Mouse (Mus musculus) cerebellum, adult 11-12 months (tissue): ENCODE results near the gene Crygd.
"Not testable (repeated sequence)": the region's sequence is repeated elsewhere in the genome, so short reads cannot be mapped to it uniquely, and the experiment has no call there.

Experiments
- DNase-seq: peaks from one replicate; pipeline ENCODE4 v3.0.0; 2022

Gene Crygd

DNA sequence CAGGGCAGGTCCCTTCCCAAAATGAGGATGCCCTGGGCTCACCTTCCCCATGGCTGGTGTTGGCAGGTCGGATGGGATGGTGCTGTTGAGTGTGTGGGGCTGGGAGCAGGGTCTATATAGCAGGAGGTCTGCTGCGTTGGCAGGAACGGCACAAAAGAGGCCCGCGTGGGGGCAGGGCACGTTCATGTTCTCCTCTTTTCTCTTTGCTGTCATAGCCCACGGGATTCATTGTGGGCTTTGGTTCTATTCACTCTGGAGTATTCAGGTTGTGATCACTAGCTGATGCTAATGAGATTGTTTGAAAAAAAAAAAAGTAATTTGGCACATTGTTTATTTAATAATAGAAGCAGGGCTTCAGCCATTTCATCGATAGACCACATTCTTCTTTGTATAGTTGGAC lies at the start of gene Crygd:
Crygd (minus strand) TSS at position 101 of the 400 bp plus-strand sequence.
- no peak for DNase-seq

DNA sequence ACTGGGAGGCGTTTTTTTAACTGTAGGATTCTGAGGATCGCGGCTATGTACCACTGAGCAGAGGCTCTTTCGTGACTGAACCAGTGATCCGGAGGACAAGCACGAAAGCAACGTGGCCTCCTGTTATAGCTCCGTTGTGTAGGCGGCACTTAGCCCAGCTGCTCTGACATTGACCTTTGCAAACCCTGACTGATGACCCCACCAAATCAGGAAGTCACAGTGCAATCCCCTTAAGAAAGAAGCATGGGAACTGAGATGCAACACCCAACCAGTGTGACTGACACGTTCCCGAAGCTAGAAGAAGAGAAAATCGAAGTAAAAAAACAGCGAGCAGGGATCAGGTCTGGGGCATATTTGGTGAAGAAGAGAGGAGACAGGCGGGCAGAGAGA lies 49.5 kb upstream of the Crygd start:
- DNase-seq, result no peak

DNA sequence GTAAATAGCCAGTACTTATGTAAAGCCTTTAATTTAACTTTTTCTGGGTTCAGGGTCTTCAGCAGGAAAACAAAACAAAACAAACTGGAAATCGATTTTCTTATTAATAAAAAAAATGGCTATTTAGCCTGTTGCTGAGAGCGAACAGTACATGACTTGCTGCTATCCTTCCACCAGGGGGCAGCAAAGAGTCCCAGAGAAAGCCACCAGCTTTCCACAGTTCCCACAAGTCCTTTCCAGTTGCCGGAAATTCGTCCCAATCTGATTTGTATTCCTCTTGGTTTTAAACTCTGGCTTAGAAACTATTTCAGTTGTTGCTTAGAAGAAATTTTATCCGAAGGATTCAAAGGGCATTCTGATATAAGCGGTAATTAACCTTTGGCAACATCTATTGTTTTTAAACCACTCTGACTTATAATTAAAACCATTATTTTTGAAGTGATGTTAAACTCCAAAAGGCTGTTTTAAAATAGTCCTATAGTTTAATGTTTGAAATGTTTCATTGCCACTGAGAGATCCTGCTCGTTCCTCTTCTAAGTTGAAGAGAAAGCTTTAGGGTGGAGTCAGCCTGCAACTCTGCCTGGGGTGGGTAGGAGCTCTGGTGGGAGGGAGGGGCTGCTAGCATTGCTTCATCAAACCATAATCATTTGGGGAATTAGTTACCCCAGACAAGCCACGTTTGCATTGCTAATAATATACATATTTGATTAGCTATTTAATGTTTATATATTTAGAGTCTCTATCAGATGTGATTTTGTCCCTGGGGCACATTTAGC lies 49.0 kb upstream of the Crygd start:
- peak; percentile 36 for DNase-seq

DNA sequence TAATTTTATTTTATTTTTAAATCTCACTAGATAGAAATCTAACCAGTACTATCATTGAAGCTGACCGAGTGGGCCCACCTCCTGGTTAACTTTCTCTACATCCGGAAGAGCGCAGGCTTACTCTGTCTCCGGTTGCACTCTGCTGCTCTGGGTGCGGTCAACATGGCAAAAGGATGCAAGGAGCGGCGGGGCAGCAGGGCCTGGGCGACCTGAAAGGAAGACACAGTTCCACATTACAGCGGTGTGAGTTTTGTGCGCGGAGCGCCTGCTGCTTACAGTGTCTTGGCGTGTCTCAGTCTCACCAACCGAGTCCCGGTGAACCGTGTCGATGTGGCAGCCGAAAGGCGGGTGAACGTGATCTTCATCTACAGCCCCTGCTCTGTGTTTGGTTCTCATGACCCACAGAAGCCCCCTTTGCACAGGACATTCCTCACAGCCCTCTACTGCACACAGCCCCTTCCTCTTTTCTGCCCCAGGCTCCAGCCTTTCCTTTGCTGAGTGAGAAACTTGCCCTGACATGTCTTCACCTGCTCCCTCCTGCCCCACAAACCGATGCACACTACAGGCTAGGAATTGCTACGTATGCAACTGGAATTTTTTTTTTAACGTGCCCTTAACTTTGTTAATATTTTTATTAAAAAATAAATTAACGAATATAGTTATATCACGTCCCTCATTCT lies 46.6 kb upstream of the Crygd start:
- no peak for DNase-seq

DNA sequence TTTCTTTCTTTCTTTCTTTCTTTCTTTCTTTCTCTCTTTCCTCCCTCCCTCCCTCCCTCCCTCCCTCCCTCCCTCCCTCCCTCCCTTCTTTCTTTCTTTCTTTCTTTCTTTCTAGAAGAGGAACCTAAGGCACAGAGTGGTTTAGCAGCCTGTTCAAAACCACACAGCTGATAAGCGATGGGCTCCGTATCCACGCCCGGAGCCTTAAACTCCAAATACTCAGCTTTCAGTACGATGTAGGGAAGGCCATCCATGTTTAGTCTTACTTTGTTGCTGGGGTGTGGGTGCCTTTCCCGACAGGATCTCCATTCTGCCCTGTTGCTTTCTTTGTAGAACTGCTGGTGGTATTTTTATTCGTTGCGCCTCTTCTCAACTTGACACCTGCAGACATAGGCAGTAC lies 45.9 kb upstream of the Crygd start:
- no peak for DNase-seq

DNA sequence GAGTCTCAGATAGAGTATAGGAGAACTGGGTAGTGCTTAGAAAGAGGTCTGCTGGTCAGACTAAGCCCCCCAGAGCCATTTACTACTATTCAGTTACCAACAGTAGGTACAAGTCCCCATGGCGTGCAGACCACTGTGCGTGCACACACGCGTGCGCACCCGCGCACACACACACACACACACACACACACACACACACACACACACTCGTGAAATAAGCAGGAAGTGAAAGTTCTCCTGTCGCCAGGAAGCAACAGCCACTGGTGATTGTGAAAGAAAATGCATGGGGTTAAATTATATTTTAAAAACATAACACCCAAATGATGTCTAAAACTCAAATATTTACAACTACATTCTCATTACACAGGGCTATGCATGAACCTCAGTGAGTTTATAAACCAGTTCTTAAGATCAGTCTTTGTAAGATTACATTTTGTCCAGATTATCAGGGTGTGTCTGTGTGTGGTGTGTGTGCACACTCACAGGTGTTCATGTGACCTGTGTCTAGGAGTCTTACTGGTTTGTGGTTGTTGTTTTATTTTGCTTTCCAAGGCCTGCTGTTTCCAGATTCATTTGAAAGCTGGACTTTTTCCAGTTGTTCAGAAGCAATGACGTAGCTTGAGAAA lies 44.5 kb upstream of the Crygd start:
- DNase-seq, result no peak

DNA sequence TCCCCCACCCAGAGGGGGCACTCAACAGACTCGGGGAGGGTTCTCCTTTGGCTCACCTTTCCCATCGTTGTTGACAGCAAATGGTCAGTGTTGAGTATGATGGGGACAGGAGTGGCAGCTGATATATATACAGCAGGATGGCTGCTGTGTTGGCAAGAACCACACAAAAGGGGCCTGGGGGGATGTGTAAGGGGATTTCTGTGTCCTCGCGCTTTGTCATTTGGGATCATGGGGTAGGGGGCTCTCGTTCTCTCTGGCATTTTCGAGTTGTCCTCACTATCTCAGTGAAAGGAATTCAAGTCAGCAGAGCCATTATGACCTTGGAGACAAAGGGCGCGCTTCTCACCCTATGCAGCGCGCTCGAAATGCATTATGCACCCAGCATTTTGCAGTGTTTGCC lies 40.0 kb upstream of the Crygd start, which contains the start of gene Cryga:
Cryga (minus strand) TSS at position 101 of the 400 bp plus-strand sequence.
- DNase-seq, result no peak

DNA sequence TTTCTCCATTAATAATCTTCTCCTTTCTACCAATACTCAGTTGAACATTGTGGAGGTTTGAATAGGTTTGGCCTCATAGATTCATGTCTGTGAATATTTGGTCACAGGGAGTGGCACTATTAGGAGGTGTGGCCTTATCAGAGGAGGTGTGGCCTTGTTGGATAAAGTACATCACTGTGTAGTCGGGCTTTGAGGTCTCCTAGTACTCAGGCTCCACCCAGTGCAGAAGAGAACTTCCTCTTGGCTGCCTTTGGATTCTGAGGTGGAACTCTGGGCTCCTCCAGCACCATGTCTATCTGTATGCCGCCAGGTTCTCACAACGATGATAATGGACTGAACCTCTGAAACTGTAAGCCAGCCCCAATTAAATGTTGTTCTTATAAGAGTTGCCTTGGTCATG lies 33.7 kb upstream of the Crygd start:
- no peak for DNase-seq

DNA sequence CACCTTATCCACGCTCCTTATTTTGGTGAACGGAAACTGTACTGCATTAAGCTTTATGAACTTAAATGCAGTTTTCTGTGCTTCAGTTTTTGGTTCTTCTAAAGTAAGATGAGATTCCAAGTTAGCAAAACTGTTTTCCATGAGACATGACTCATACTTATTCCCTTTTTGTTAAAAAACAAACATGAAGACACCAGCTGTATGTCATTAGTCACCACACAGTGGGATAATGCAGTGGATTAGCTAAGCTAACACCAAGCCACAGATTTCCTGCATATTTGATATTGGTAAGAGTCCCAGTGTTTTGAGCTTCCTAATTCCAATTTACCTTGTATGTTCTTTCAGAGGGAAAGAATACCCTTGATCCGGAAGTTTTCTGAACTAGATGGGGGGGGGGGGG lies 28.3 kb upstream of the Crygd start:
- DNase-seq, result no peak

DNA sequence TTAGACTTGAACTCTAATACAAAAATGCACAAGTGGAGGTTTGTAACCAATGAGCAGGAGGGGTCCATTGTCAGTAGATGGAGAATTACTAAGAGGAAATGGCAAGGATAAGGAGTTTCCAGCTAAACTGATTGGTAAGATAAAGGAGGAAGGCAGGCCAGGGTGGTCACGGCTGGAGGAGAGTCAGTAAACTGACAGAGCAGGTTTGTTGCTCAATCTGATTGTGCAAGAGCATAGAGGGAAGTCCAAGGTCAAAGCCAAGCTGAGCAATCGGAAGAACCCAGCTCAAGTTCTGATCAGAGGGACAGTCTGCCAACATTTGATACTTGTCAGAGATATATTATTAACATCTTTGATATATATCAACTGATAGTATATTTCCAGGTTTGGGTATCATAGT lies 27.1 kb upstream of the Crygd start:
- DNase-seq, result no peak

DNA sequence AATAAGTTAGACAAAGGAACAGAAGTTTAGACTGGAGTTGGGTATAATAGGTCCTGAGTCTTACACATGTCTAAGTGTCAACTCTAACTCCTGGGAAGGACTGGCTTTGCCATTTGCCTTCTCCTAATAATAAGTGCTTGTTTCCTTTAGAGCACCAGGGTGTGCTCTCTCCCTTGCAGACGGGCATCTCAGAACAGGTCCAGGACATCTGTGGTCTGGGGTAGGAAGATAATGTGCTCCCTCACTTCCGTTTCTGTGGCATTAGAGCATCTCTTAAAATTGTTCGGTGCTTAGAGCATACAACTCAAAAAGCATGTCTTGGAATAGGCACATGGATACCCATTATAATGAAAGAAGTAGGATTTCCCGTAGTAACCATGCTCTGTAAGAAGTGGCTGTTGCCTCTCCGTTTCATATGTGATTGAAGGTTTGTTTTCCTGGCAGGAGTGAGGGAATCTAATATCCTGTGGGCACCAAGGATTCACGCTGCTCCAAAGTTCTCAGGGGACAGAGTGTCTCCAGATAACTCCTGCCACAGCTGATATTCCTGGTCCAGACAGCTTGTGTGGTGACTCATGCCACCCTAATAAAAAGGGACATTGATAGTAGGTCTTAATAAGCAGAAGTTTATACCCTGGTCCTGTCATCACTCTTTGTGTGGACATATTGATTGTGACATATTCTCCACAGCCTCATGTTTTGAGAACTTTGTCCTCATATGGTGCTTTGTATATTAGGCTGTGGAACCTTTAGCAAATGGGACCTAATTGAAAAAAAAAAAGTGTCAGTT lies 25.5 kb upstream of the Crygd start:
- DNase-seq, result no peak

DNA sequence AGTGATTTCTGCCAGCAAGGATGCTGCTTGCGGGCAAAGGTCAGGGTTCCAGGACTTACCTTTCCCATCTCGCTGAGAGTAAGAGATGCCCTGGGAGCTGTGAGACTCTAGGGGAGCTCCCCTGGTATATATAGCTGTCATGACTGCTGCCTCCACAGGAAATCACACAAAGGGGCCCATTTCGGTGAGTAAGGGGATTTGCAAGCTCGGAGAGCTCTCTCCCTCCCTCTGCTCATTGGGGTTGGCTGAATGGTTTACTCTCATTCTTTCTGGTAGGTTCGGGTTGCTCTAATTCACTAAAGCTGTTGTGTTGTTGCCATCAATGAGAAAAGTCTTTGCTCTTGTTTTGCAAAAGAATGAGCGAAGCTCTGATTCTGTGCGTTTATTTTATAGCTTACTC lies 18.9 kb upstream of the Crygd start, which contains the start of gene Crygb:
Crygb (minus strand) TSS at position 101 of the 400 bp plus-strand sequence.
- DNase-seq, result no peak

DNA sequence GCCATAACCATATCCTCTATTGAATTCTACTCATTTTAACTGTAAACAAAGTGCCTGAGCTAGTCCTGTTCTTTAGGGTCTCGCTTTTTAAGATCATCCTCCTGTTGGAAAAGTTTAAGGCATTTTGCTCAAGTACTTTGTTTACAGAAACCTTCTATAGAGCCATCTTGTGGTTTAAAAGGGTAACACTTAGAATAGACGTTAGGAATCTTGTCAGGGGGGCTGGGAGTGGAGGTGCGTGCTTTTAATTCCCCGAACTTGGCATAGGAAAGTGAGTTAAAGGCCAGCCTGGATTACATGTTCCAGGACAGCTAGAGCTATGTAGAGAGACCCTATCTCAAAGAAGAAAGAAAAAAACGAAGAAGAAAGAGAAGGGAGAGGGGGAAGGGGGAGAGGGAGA lies 12.4 kb upstream of the Crygd start:
- DNase-seq, result no peak

DNA sequence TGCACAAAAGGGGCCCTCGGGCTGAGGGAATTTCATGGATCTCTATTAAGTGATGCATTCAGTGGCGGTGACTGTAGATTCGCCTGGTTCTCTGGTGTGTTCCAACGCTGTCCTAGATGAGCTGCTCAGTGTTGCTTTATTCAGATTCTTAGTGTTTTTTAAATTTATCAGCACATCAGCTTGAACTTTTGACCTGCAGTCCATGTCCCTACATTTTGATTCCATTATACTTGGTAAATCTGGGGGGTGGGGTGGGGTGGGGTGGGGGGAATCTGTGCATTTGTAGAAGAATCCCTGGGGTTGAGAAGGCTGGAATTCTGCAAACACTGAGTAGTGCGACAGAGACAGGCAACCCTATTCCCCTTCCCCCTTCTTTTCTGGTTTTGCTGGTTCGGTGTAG lies 10.3 kb upstream of the Crygd start, which contains the start of gene Crygc:
Crygc (minus strand) TSS at position 101 of the 400 bp plus-strand sequence.
- no peak for DNase-seq

DNA sequence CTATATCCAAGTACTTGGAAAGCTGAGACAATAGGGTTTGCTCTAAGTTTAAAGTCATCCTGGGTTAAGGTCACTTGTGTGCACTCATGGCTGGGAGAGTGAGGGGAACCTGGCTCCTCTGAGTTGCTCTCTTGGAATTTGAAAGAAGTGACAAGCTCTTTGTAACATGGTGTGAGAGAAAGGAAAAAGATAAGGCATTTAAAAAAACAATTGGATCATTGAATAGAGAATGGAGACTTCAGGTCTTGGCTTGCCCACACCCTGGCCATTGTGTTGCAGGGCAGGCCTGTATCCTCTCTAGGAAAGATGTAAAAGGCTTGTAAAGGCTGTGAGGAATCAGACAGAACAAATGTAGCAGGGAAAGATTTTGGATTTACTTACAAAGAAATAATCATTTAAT lies 4.6 kb upstream of the Crygd start:
- no peak for DNase-seq

DNA sequence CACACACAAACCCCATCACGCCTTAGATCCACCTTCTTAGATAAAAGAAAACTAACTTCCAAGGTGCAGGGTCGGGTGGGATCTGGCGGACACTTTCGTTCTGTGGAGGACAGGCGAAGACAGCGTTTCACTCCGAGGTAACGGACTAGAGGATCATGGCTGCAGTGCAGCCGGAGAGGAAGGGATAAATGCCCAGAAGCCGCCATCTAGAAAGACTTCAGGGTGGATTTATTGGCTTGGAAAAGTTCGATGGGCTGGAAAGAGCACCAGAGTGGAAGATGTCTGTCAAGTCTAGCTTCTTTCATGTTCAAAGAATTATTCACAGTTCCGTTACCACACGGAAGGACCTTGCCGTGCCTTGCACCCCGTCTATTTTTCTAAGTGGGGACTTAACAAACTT lies 949 bp upstream of the Crygd start:
- DNase-seq, result no peak

DNA sequence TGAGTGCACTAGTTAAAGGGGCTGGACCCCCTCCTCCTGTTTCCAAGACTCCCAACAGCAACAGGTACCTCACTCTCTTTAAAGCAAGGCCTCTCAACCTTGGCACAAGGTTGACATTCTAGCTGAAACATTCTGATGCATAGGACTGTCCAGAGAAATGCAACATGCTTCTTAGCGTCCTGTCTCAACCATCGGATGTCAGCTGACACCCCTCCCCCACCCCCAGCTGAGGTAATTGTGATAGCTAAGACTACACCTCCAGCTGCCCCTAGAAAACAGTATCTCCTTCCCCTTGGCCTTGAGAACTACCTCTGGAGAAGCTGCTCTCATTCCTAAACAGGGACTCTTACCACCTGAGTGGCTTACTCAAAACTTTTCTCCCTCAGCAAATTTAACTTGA lies 11.1 kb downstream of the Crygd start:
- DNase-seq, result no peak

DNA sequence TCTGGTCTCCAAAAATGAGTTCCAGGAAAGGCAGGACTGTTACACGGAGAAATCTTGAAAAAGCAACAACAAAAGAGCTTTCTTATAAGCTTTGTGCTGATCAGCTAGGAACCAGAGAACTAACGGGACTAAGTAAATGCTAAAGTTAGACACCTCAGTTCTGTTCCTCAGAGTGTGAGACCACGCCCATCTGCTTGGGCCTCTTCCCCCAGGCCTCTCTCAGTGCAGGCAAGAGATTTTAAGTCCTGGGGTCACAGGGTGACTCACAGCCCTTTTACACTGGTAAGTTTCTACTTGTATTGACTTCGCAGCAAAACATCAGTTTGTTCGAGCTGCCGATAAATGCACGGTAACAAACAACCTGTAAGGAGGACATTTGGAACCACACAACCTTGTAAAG lies 11.6 kb downstream of the Crygd start:
- DNase-seq, result no peak

DNA sequence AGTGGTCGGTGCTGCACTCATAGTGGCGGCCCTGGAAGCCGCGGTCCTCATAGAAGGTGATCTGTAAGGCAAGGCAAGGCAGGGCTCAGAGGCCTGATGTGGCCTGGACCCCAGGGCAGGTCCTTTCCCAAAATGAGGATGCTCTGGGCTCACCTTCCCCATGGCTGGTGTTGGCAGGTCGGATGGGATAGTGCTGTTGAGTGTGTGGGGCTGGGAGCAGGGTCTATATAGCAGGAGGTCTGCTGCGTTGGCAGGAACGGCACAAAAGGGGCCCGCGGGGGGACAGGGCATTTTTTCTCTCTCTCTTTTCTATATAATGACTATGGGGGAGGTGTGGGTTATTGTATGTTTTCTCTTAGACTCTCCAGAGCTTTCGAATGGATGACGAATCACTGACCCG lies 12.3 kb downstream of the Crygd start, which contains the start of gene Cryge:
Cryge (minus strand) TSS at position 198 of the 400 bp plus-strand sequence.
- not testable (repeated sequence) for DNase-seq

DNA sequence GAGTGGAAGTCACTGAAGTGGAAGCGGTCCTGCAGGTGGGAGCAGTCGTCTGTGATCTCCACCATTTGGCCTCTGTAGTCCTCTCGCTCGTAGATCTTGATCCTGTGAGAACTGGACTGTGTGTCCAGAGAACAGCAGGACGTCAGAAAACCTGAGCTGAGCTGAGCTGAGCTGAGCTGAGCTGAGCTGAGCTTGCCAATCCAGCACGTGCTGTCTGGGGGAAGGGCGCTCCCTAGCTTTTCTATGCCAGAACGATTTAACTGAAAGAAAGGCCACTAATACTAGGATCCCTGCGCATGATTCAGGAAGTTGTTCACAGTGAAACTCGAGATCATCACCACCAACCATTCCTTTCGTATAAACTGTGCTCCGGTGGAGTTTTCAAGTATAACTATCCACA lies 14.5 kb downstream of the Crygd start:
- DNase-seq, result no peak

DNA sequence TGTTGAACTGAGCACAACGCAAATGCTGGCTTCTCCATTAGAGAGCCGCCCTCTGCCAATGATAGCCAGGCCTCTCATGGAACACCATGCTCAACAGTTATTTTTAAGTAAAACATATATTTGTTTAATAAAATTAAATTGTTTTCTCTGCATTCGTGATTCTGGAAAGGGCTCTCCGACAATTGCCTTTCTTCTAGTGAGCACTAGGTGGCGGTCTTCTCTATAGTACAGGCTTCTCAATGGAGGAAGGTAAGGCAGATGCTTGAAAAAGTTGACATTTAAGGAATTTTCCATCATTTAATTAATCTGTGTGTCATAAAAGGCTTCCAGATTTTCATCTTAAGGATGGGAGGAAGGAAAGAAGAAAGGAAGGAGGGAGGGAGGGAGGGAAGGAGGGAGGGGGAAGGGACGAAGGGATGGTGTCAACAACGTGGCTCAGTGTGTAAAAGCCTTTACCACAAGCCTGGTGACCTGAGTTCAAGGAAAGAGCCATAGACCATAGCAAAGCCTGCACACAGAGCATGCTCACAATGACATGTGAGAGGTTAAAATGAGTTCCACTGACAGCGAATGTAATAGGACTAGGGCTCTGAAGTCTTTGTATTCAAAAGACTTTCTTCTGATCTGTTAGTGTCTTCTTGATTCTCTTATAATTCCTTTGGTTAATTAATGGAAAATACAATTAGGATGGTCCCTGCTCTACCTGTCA lies 16.7 kb downstream of the Crygd start:
- DNase-seq, result no peak

DNA sequence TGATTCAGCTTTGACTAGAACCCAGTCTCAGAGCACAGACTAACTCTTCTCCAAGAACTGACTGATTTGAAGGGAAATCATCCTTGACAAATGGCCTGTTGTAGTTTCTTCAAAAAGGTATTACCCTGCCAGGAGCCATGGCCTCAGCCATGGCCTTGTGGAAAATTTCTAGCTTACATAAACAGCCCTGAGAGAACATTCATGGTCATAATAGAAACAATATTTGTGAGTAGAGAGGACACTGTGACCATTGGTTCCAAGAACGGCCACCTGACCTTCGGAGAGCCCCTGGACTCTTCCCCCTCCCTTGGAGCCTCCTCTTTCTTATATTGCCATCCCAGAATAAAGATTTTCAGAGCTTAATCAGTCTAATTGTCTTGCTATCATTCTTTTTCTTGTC lies 19.8 kb downstream of the Crygd start:
- DNase-seq, result no peak
